Mouse (Mus musculus): ENCODE results near the gene Apmap. TPM values are rescaled to one million over a fixed set of nuclear protein-coding genes. Genes with fewer than 3 reads are reported as not detected.

Apmap gene
- polyA plus RNA-seq, 1 experiment from 2014 or later = 38.7 TPM

GRCm38 (mm10) chr2:150643726-150644415, 35.5 kb upstream of the Apmap start:
- peak; percentile 71 for ATAC-seq
- 74% methylated on average over 8 of the region's 8 CpGs for WGBS
- Histone ChIP-seq H3K27me3 (replicated peaks) (no peaks in the 10 kb centered on the region), H3K36me3 (no peaks in the 10 kb centered on the region), H3K9ac (no peak overlapping the region), H3K9me3 (no peaks in the 10 kb centered on the region), H3K4me3 (replicated peaks) (no peak overlapping the region), H3K4me1 (replicated peaks) (0 out of 2 replicates have a peak, but pooled peaks cover 6% of the 10 kb centered on the region), H3K4me2 (replicated peaks) (no peak overlapping the region), H3K27ac (0 out of 2 replicates have a peak overlapping the region, but pooled peaks have one; percentile 2)

- ATAC-seq = no peak
- Histone ChIP-seq H3K4me3 (replicated peaks) (no peak overlapping the region), H3K27ac (no peak overlapping the region), H3K4me2 (replicated peaks) (no peak overlapping the region), H3K27me3 (replicated peaks) (no peaks in the 10 kb centered on the region), H3K36me3 (no peaks in the 10 kb centered on the region), H3K4me1 (replicated peaks) (0 out of 2 replicates have a peak, but pooled peaks cover 6% of the 10 kb centered on the region), H3K9ac (no peak overlapping the region), H3K9me3 (no peaks in the 10 kb centered on the region)
- 82% methylated on average over 1 of the region's 1 CpGs for WGBS
Measured at GRCm38 (mm10) chr2:150643166-150643565, 34.8 kb upstream of the Apmap start.

GRCm38 (mm10) chr2:150638370-150638733, 30.0 kb upstream of the Apmap start:
- Histone ChIP-seq H3K4me1 (replicated peaks) (no peaks in the 10 kb centered on the region), H3K36me3 (no peaks in the 10 kb centered on the region), H3K9ac (no peak overlapping the region), H3K4me3 (replicated peaks) (no peak overlapping the region), H3K27me3 (replicated peaks) (no peaks in the 10 kb centered on the region), H3K4me2 (replicated peaks) (no peak overlapping the region), H3K27ac (no peak overlapping the region), H3K9me3 (no peaks in the 10 kb centered on the region)
- WGBS = 63% methylated on average over 2 of the region's 2 CpGs
- no peak for ATAC-seq

GRCm38 (mm10) chr2:150637702-150638369, 29.5 kb upstream of the Apmap start:
- 76% methylated on average over 6 of the region's 6 CpGs for WGBS
- Histone ChIP-seq H3K27me3 (replicated peaks) (no peaks in the 10 kb centered on the region), H3K36me3 (no peaks in the 10 kb centered on the region), H3K4me2 (replicated peaks) (no peak overlapping the region), H3K4me3 (replicated peaks) (no peak overlapping the region), H3K9me3 (no peaks in the 10 kb centered on the region), H3K27ac (no peak overlapping the region), H3K9ac (no peak overlapping the region), H3K4me1 (replicated peaks) (no peaks in the 10 kb centered on the region)
- ATAC-seq = no peak

GRCm38 (mm10) chr2:150635877-150636446, 27.6 kb upstream of the Apmap start:
- no peak overlapping the region for H3K27ac ChIP-seq
- no peak overlapping the region for H3K4me2 ChIP-seq (replicated peaks)
- H3K4me1 ChIP-seq (replicated peaks) = no peaks in the 10 kb centered on the region
- no peak overlapping the region for H3K4me3 ChIP-seq (replicated peaks)
- no peaks in the 10 kb centered on the region for H3K9me3 ChIP-seq
- H3K27me3 ChIP-seq (replicated peaks) = no peaks in the 10 kb centered on the region
- no peak for ATAC-seq
- WGBS = 74% methylated on average over 3 of the region's 3 CpGs
- no peaks in the 10 kb centered on the region for H3K36me3 ChIP-seq
- no peak overlapping the region for H3K9ac ChIP-seq

GRCm38 (mm10) chr2:150629255-150629654, 20.9 kb upstream of the Apmap start:
- H3K9ac ChIP-seq = no peak overlapping the region
- no peaks in the 10 kb centered on the region for H3K36me3 ChIP-seq
- H3K27me3 ChIP-seq (replicated peaks) = no peaks in the 10 kb centered on the region
- no peak overlapping the region for H3K4me2 ChIP-seq (replicated peaks)
- H3K9me3 ChIP-seq = no peaks in the 10 kb centered on the region
- no peaks in the 10 kb centered on the region for H3K4me1 ChIP-seq (replicated peaks)
- 79% methylated on average over 4 of the region's 4 CpGs for WGBS
- H3K27ac ChIP-seq = no peak overlapping the region
- no peak for ATAC-seq
- no peak overlapping the region for H3K4me3 ChIP-seq (replicated peaks)

- no peak for ATAC-seq
- Histone ChIP-seq H3K27ac (no peak overlapping the region), H3K9me3 (no peaks in the 10 kb centered on the region), H3K36me3 (no peaks in the 10 kb centered on the region), H3K4me1 (replicated peaks) (no peaks in the 10 kb centered on the region), H3K27me3 (replicated peaks) (no peaks in the 10 kb centered on the region), H3K9ac (no peak overlapping the region), H3K4me2 (replicated peaks) (no peak overlapping the region), H3K4me3 (replicated peaks) (no peak overlapping the region)
- 66% methylated on average over 6 of the region's 6 CpGs for WGBS
Measured at GRCm38 (mm10) chr2:150627140-150627539, 18.8 kb upstream of the Apmap start.

- no peaks in the 10 kb centered on the region for H3K27me3 ChIP-seq (replicated peaks)
- H3K27ac ChIP-seq = no peak overlapping the region
- no peaks in the 10 kb centered on the region for H3K36me3 ChIP-seq
- ATAC-seq = no peak
- no peaks in the 10 kb centered on the region for H3K4me1 ChIP-seq (replicated peaks)
- H3K4me3 ChIP-seq (replicated peaks) = no peak overlapping the region
- H3K4me2 ChIP-seq (replicated peaks) = no peak overlapping the region
- no peaks in the 10 kb centered on the region for H3K9me3 ChIP-seq
- 88% methylated on average over 8 of the region's 8 CpGs for WGBS
- H3K9ac ChIP-seq = no peak overlapping the region
Measured at GRCm38 (mm10) chr2:150624926-150625325, 16.6 kb upstream of the Apmap start.

GRCm38 (mm10) chr2:150623957-150624356, 15.6 kb upstream of the Apmap start:
- H3K36me3 ChIP-seq = no peaks in the 10 kb centered on the region
- no peaks in the 10 kb centered on the region for H3K9me3 ChIP-seq
- H3K27me3 ChIP-seq (replicated peaks) = no peaks in the 10 kb centered on the region
- no peak overlapping the region for H3K4me2 ChIP-seq (replicated peaks)
- no peak overlapping the region for H3K4me3 ChIP-seq (replicated peaks)
- WGBS = 85% methylated on average over 3 of the region's 3 CpGs
- H3K4me1 ChIP-seq (replicated peaks) = no peaks in the 10 kb centered on the region
- no peak overlapping the region for H3K27ac ChIP-seq
- ATAC-seq = no peak
- H3K9ac ChIP-seq = no peak overlapping the region

GRCm38 (mm10) chr2:150621698-150622097, 13.3 kb upstream of the Apmap start:
- Histone ChIP-seq H3K27me3 (replicated peaks) (no peaks in the 10 kb centered on the region), H3K4me3 (replicated peaks) (no peak overlapping the region), H3K4me2 (replicated peaks) (no peak overlapping the region), H3K9ac (no peak overlapping the region), H3K36me3 (no peaks in the 10 kb centered on the region), H3K4me1 (replicated peaks) (no peaks in the 10 kb centered on the region), H3K9me3 (no peaks in the 10 kb centered on the region), H3K27ac (no peak overlapping the region)
- WGBS = 64% methylated on average over 3 of the region's 3 CpGs
- no peak for ATAC-seq

GRCm38 (mm10) chr2:150610097-150610496, 1.7 kb upstream of the Apmap start:
- H3K27ac ChIP-seq = no peak overlapping the region
- 71% methylated on average over 3 of the region's 3 CpGs for WGBS
- no peak overlapping the region for H3K4me3 ChIP-seq (replicated peaks)
- H3K27me3 ChIP-seq (replicated peaks) = no peaks in the 10 kb centered on the region
- no peak for ATAC-seq
- no peak overlapping the region for H3K4me2 ChIP-seq (replicated peaks)
- no peaks in the 10 kb centered on the region for H3K9me3 ChIP-seq
- H3K36me3 ChIP-seq = no peaks in the 10 kb centered on the region
- 0 out of 2 replicates have a peak, but pooled peaks cover 8% of the 10 kb centered on the region for H3K4me1 ChIP-seq (replicated peaks)
- no peak overlapping the region for H3K9ac ChIP-seq

GRCm38 (mm10) chr2:150608872-150609560, 649 bp upstream of the Apmap start:
- H3K27me3 ChIP-seq (replicated peaks) = no peaks in the 10 kb centered on the region
- no peaks in the 10 kb centered on the region for H3K36me3 ChIP-seq
- peak; percentile 72 for ATAC-seq
- WGBS = 2% methylated on average over 10 of the region's 10 CpGs
- H3K4me1 ChIP-seq (replicated peaks) = 0 out of 2 replicates have a peak, but pooled peaks cover 8% of the 10 kb centered on the region
- H3K27ac ChIP-seq = peak overlapping the region; percentile 27; the same call in 1 of the 2 replicates
- H3K4me3 ChIP-seq (replicated peaks) = peak overlapping the region; percentile 93
- peak overlapping the region; percentile 79 for H3K4me2 ChIP-seq (replicated peaks)
- H3K9me3 ChIP-seq = no peaks in the 10 kb centered on the region
- peak overlapping the region; percentile 74 for H3K9ac ChIP-seq

Data from intestine, embryonic 15.5 days (tissue).